Mouse (Mus musculus): ENCODE results near the gene Kcna1.

Gene Kcna1

GRCm38 (mm10) chr6:126646381-126646780, at the start of gene Kcna1:
Gene Kcna1, minus strand, starts transcription at chr6:126646384.
- no peak for DNase-seq (ENCODE audit: inconsistent age in 2 of 2, low spot score in 1 of 2)

GRCm38 (mm10) chr6:126687120-126687519, 40.9 kb upstream of the Kcna1 start:
- no peak for DNase-seq (ENCODE audit: inconsistent age in 2 of 2, low spot score in 1 of 2)

GRCm38 (mm10) chr6:126685135-126685534, 39.0 kb upstream of the Kcna1 start:
- no peak for DNase-seq (ENCODE audit: inconsistent age in 2 of 2, low spot score in 1 of 2)

- DNase-seq (ENCODE audit: inconsistent age in 2 of 2, low spot score in 1 of 2), result peak in 1 of 2 experiments; percentile 35
Measured at GRCm38 (mm10) chr6:126678961-126679360, 32.8 kb upstream of the Kcna1 start.

- no peak for DNase-seq (ENCODE audit: inconsistent age in 2 of 2, low spot score in 1 of 2)
Measured at GRCm38 (mm10) chr6:126667001-126667400, 20.8 kb upstream of the Kcna1 start.

- DNase-seq (ENCODE audit: inconsistent age in 2 of 2, low spot score in 1 of 2), result no peak
Measured at GRCm38 (mm10) chr6:126666091-126666490, 19.9 kb upstream of the Kcna1 start.

- no peak for DNase-seq (ENCODE audit: inconsistent age in 2 of 2, low spot score in 1 of 2)
Measured at GRCm38 (mm10) chr6:126664569-126664968, 18.4 kb upstream of the Kcna1 start.

GRCm38 (mm10) chr6:126657646-126658394, 11.6 kb upstream of the Kcna1 start:
- no peak for DNase-seq (ENCODE audit: inconsistent age in 2 of 2, low spot score in 1 of 2)

GRCm38 (mm10) chr6:126653561-126653960, 7.4 kb upstream of the Kcna1 start:
- DNase-seq (ENCODE audit: inconsistent age in 2 of 2, low spot score in 1 of 2), result no peak

GRCm38 (mm10) chr6:126645644-126646358, 383 bp downstream of the Kcna1 start:
- no peak for DNase-seq (ENCODE audit: inconsistent age in 2 of 2, low spot score in 1 of 2)

- no peak for DNase-seq (ENCODE audit: inconsistent age in 2 of 2, low spot score in 1 of 2)
Measured at GRCm38 (mm10) chr6:126645044-126645541, 1.1 kb downstream of the Kcna1 start.

GRCm38 (mm10) chr6:126644181-126645043, 1.8 kb downstream of the Kcna1 start:
- DNase-seq (ENCODE audit: inconsistent age in 2 of 2, low spot score in 1 of 2), result peak in 1 of 2 experiments; percentile 38

GRCm38 (mm10) chr6:126643341-126644055, 2.7 kb downstream of the Kcna1 start:
- DNase-seq (ENCODE audit: inconsistent age in 2 of 2, low spot score in 1 of 2), result no peak

- DNase-seq (ENCODE audit: inconsistent age in 2 of 2, low spot score in 1 of 2), result peak in 1 of 2 experiments; percentile 21
Measured at GRCm38 (mm10) chr6:126642856-126643321, 3.3 kb downstream of the Kcna1 start.

GRCm38 (mm10) chr6:126628451-126628850, 17.7 kb downstream of the Kcna1 start:
- DNase-seq (ENCODE audit: inconsistent age in 2 of 2, low spot score in 1 of 2), result no peak

- no peak for DNase-seq (ENCODE audit: inconsistent age in 2 of 2, low spot score in 1 of 2)
Measured at GRCm38 (mm10) chr6:126618455-126618854, 27.7 kb downstream of the Kcna1 start.

GRCm38 (mm10) chr6:126610746-126611145, 35.4 kb downstream of the Kcna1 start:
- DNase-seq (ENCODE audit: inconsistent age in 2 of 2, low spot score in 1 of 2), result no peak

GRCm38 (mm10) chr6:126609193-126609947, 36.8 kb downstream of the Kcna1 start:
- DNase-seq (ENCODE audit: inconsistent age in 2 of 2, low spot score in 1 of 2), result no peak

GRCm38 (mm10) chr6:126601843-126602326, 44.3 kb downstream of the Kcna1 start:
- DNase-seq (ENCODE audit: inconsistent age in 2 of 2, low spot score in 1 of 2), result no peak

Data from adrenal gland, adult (tissue).